ENCODE assay signal across 8 mouse cellular contexts in the genomic region with DNA sequence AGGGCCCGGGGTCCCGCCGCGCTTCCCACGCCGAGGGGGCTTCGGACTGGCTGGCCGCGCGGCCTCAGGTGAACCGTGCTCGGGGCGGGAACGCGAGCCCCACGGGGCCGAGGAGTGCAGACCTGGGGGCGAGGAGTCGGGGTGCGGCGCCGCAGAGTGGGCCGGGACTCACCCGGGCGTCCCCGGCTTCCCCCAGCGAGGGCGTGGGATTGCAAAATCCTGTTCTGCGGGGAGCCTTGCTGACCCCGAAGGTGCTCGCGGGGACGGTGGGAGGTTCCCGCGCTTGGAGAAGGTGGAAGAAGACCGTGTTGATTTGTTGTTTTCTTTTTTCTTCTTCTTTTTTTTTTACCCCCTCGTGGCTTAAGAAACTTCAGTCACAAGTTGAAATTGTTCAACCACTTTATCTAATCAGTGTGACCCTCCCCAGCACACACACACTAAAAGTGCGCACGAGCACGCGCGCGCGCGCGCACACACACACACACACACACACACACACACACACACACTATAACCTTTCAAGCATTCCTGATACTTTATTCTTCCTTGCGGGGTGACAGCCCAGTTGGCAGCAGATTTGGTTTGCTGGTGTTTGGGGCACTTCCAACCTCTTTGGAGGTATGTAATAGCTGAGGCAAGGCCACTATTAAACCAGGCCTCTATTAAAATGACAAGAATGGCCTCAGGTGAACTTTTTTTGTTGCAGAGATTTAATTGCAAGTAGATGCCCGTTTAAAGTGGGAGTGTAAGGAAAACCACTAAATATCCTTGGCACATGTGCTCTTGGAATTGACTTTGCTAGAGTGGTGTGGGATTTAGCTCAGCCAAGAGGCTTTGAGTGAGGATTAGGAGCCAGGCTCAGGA. TPM values are rescaled to one million over a fixed set of nuclear protein-coding genes. Genes with fewer than 3 reads are reported as not detected.
A peak's percentile ranks its signal among the peaks of the same experiment; 100 is the strongest.
DNase-seq lines count a peak whose midpoint lies in the region; ATAC-seq and TF ChIP-seq lines count a peak whose summit lies in the region.

No protein-coding gene starts in this region.

- peak in 1 of 2 experiments; percentile 36 for DNase-seq in heart, adult 2 months
- DNase-seq in heart, adult 11 months, result no peak
- peak; percentile 42 to 58 for DNase-seq in adrenal gland, postnatal 36 days
- DNase-seq in embryonic facial prominence, embryonic 14.5 days (ENCODE audit: low spot score), result peak; percentile 62
- peak; percentile 57 for DNase-seq in heart, postnatal 4 days
- DNase-seq in limb, embryonic 11.5 days (ENCODE audit: low spot score), result peak; percentile 69
- peak; percentile 46 for DNase-seq in stomach, postnatal 0 days (ENCODE audit: low spot score)

- ATAC-seq in embryonic facial prominence, embryonic 14.5 days (ENCODE audit: low read depth), result no peak; the same call in 1 of the 2 replicates
- peak; percentile 3; the same call in 1 of the 2 replicates for ATAC-seq in limb, embryonic 11.5 days (ENCODE audit: insufficient number of reproducible peaks, low FRiP score, low TSS enrichment, low read depth)
- ATAC-seq in midbrain, embryonic 12.5 days (ENCODE audit: low FRiP score, low read depth), result peak; percentile 28; the same call in 1 of the 2 replicates
- peak; percentile 1; the same call in 1 of the 2 replicates for ATAC-seq in stomach, postnatal 0 days (ENCODE audit: low FRiP score, low TSS enrichment)

- peak overlapping the region; percentile 82 for H3K9ac ChIP-seq in heart, adult 2 months (ENCODE audit: low read depth, low read length)
- peak overlapping the region; percentile 91 for H3K9ac ChIP-seq in embryonic facial prominence, embryonic 14.5 days (ENCODE audit: low read depth, low read length)
- peak overlapping the region; percentile 56 for H3K9ac ChIP-seq in limb, embryonic 11.5 days (ENCODE audit: low read length)
- H3K9ac ChIP-seq in midbrain, embryonic 12.5 days (replicated peaks), result peak overlapping the region; percentile 90
- H3K9ac ChIP-seq in stomach, postnatal 0 days (ENCODE audit: low read length), result peak overlapping the region; percentile 87

- peaks cover 5% of the 10 kb centered on the region for H3K79me2 ChIP-seq in heart, adult 2 months (replicated peaks; ENCODE audit: control insufficient read depth, insufficient read depth, low read length)

- H3K27ac ChIP-seq in heart, adult 2 months, result peak overlapping the region; percentile 86
- H3K27ac ChIP-seq in embryonic facial prominence, embryonic 14.5 days (replicated peaks; ENCODE audit: low read depth, low read length), result peak overlapping the region; percentile 84
- peak overlapping the region; percentile 77 for H3K27ac ChIP-seq in limb, embryonic 11.5 days (replicated peaks; ENCODE audit: low read depth, low read length)
- peak overlapping the region; percentile 58; the same call in 1 of the 2 replicates for H3K27ac ChIP-seq in midbrain, embryonic 12.5 days (replicated peaks)
- H3K27ac ChIP-seq in stomach, postnatal 0 days (replicated peaks), result peak overlapping the region; percentile 89

- peak overlapping the region; percentile 75 for H3K4me2 ChIP-seq in embryonic facial prominence, embryonic 14.5 days (ENCODE audit: low read depth, low read length)
- peak overlapping the region; percentile 37 for H3K4me2 ChIP-seq in limb, embryonic 11.5 days (ENCODE audit: low read depth, severe bottlenecking)
- peak overlapping the region; percentile 90 for H3K4me2 ChIP-seq in midbrain, embryonic 12.5 days (replicated peaks)
- peak overlapping the region; percentile 63 for H3K4me2 ChIP-seq in stomach, postnatal 0 days (replicated peaks; ENCODE audit: low read depth)

- TF ChIP-seq CTCF in heart, adult 2 months (IDR thresholded peaks at IDR 0.05), result no peak
- TF ChIP-seq CTCF in stomach, postnatal 0 days (IDR thresholded peaks at IDR 0.05; ENCODE audit: low read depth), result no peak

- WGBS in heart, adult 2 months, result under 1% methylated on average over 48 of the region's 48 CpGs
- under 1% methylated on average over 31 of the region's 48 CpGs for WGBS in embryonic facial prominence, embryonic 14.5 days
- under 1% methylated on average over 48 of the region's 48 CpGs for WGBS in limb, embryonic 11.5 days
- WGBS in midbrain, embryonic 12.5 days, result under 1% methylated on average over 47 of the region's 48 CpGs
- WGBS in stomach, postnatal 0 days, result under 1% methylated on average over 44 of the region's 48 CpGs

- H3K36me3 ChIP-seq in heart, adult 2 months (ENCODE audit: control insufficient read depth, insufficient read depth, low read length), result peaks cover 7% of the 10 kb centered on the region
- H3K36me3 ChIP-seq in embryonic facial prominence, embryonic 14.5 days (ENCODE audit: control insufficient read depth, insufficient read depth, low read length), result no peaks in the 10 kb centered on the region
- H3K36me3 ChIP-seq in limb, embryonic 11.5 days (ENCODE audit: control insufficient read depth, insufficient read depth, low read length), result no peaks in the 10 kb centered on the region
- H3K36me3 ChIP-seq in midbrain, embryonic 12.5 days, result no peaks in the 10 kb centered on the region
- no peaks in the 10 kb centered on the region for H3K36me3 ChIP-seq in stomach, postnatal 0 days (ENCODE audit: control insufficient read depth, insufficient read depth, low read length)

- peaks cover 2% of the 10 kb centered on the region; the same call in 1 of the 2 replicates for H3K4me1 ChIP-seq in heart, adult 2 months (ENCODE audit: control insufficient read depth, insufficient read depth, low read length)
- H3K4me1 ChIP-seq in embryonic facial prominence, embryonic 14.5 days (ENCODE audit: control insufficient read depth, insufficient read depth, low read length), result peaks cover 34% of the 10 kb centered on the region
- peaks cover 28% of the 10 kb centered on the region for H3K4me1 ChIP-seq in limb, embryonic 11.5 days (ENCODE audit: control insufficient read depth, insufficient read depth, low read length)
- H3K4me1 ChIP-seq in midbrain, embryonic 12.5 days, result peaks cover 36% of the 10 kb centered on the region
- peaks cover 3% of the 10 kb centered on the region; the same call in 1 of the 2 replicates for H3K4me1 ChIP-seq in stomach, postnatal 0 days (replicated peaks; ENCODE audit: control insufficient read depth, insufficient read depth)

- H3K4me3 ChIP-seq in heart, adult 2 months, result peak overlapping the region; percentile 88
- peak overlapping the region; percentile 91 for H3K4me3 ChIP-seq in embryonic facial prominence, embryonic 14.5 days (ENCODE audit: low read depth, low read length)
- H3K4me3 ChIP-seq in limb, embryonic 11.5 days (ENCODE audit: low read depth, low read length), result peak overlapping the region; percentile 75
- H3K4me3 ChIP-seq in midbrain, embryonic 12.5 days, result peak overlapping the region; percentile 81
- peak overlapping the region; percentile 97 for H3K4me3 ChIP-seq in stomach, postnatal 0 days (ENCODE audit: low read depth, low read length)

- intact Hi-C loops in heart, adult 2 months (cut with DNase I), result loop anchor here (5.0 to 10.0 kb wide), 6 partner anchors 54 to 231 kb away; a partner anchor contains a TSS

- H3K27me3 ChIP-seq in heart, adult 2 months (ENCODE audit: control insufficient read depth, insufficient read depth, low read length), result no peaks in the 10 kb centered on the region
- H3K27me3 ChIP-seq in embryonic facial prominence, embryonic 14.5 days (replicated peaks; ENCODE audit: control insufficient read depth, insufficient read depth, low read length), result no peaks in the 10 kb centered on the region
- H3K27me3 ChIP-seq in limb, embryonic 11.5 days (ENCODE audit: control insufficient read depth, insufficient read depth, low read length), result no peaks in the 10 kb centered on the region
- H3K27me3 ChIP-seq in midbrain, embryonic 12.5 days, result peaks cover 20% of the 10 kb centered on the region
- no peaks in the 10 kb centered on the region for H3K27me3 ChIP-seq in stomach, postnatal 0 days (ENCODE audit: control insufficient read depth, insufficient read depth, low read length)

- H3K9me3 ChIP-seq in embryonic facial prominence, embryonic 14.5 days (ENCODE audit: control insufficient read depth, low read length), result no peaks in the 10 kb centered on the region
- no peaks in the 10 kb centered on the region for H3K9me3 ChIP-seq in limb, embryonic 11.5 days (ENCODE audit: control insufficient read depth, low read length)
- H3K9me3 ChIP-seq in midbrain, embryonic 12.5 days, result no peaks in the 10 kb centered on the region
- H3K9me3 ChIP-seq in stomach, postnatal 0 days (ENCODE audit: control insufficient read depth, low read length), result no peaks in the 10 kb centered on the region

- TF ChIP-seq EP300 in heart, adult 2 months (IDR thresholded peaks at IDR 0.05; ENCODE audit: insufficient read depth, low read depth, low read length), result no peak
- TF ChIP-seq EP300 in stomach, postnatal 0 days (optimal IDR thresholded peaks at IDR 0.05), result no peak

- no peak for TF ChIP-seq POLR2A in heart, adult 2 months (IDR thresholded peaks at IDR 0.05; ENCODE audit: insufficient read depth, low read depth, low read length)

RNA-seq across cellular contexts. Expression of a gene that starts 3.1 kb away (rescaled TPM):
- 10 to 100 TPM; 38.9 to 50.5 TPM for total RNA-seq in heart, adult 2 months (2021)
- polyA plus RNA-seq in heart, adult 2 months (2012; rRNA removed), result 25.2 and 44.5 TPM in 2 replicates
- 10 to 100 TPM; 36.6 to 52.5 TPM for total RNA-seq in adrenal gland, postnatal 36 days (2021)
- polyA plus RNA-seq in embryonic facial prominence, embryonic 14.5 days (2014; fragmentation: Nextera tagmentation; extraction: Ambion mirVana), result 76.2 and 89.1 TPM in 2 replicates
- total RNA-seq in heart, postnatal 4 days (2021), result 100 to 1,000 TPM in 1 of 2 experiments, 10 to 100 TPM in 1; 99.0 to 102 TPM
- 74.4 and 75.1 TPM in 2 replicates for polyA plus RNA-seq in limb, embryonic 11.5 days (2014; fragmentation: Nextera tagmentation; extraction: Ambion mirVana)
- polyA plus RNA-seq in midbrain, embryonic 12.5 days (2016; fragmentation: Nextera tagmentation; extraction: Ambion mirVana), result 45.6 and 47.5 TPM in 2 replicates
- 48.2 and 52.4 TPM in 2 replicates for polyA plus RNA-seq in stomach, postnatal 0 days (2015; fragmentation: Nextera tagmentation; extraction: Ambion mirVana)

Comparison
In these comparisons a context has a peak if more than half of its experiments do, and no peak if none do; other contexts are left out.
1. H3K4me2 ChIP-seq: peak in every context shown above with its lines; median percentile 90 in midbrain, embryonic 12.5 days; 75 in embryonic facial prominence, embryonic 14.5 days; 63 in stomach, postnatal 0 days; 37 in limb, embryonic 11.5 days.